Mouse (Mus musculus): ENCODE measurements around the gene 2900026A02Rik.

DNA sequence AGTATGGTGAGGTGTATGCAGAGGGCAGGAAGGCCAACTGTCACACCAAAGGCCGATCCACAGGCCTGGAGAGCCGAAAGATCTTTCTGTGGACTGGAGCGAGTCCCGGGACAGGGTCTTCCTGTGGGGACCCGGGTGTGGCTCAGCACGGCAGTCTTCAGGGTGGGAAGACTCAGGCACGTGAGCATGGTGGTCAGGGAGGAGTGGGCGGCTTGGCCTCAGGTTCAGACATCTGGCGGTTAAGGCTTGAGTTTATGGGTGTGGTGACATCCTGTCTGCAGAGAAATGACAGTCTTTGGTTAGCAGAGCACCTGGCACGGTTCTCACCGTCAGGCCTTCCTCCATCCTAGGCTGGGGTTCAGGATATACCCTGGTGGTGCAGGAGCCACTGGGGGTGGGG lies 130.3 kb downstream of the 2900026A02Rik start:
- TF ChIP-seq CTCF (IDR thresholded peaks at IDR 0.05; ENCODE audit: low read depth) (no peak), EP300 (IDR thresholded peaks at IDR 0.05; ENCODE audit: low read depth) (no peak)
